Mouse (Mus musculus) 3T3-L1 (cell line): ENCODE data around the gene Epha7.

Source experiments
- DNase-seq: peaks from one replicate; pipeline ENCODE4 v3.0.0-alpha.2; 2015; ENCODE audit warnings: low read depth, low spot score

Gene Epha7

GRCm38 (mm10) chr4:28899783-28900182, 86.9 kb downstream of the Epha7 start:
- no peak for DNase-seq

GRCm38 (mm10) chr4:28901496-28901895, 88.6 kb downstream of the Epha7 start:
- DNase-seq, result no peak

GRCm38 (mm10) chr4:28902004-28902704, 89.2 kb downstream of the Epha7 start:
- DNase-seq, result no peak

- no peak for DNase-seq
These were observed 94.1 kb downstream of the Epha7 start for GRCm38 (mm10) chr4:28906985-28907384.

- DNase-seq, result no peak
These were observed 97.2 kb downstream of the Epha7 start for GRCm38 (mm10) chr4:28910127-28910526.

GRCm38 (mm10) chr4:28912028-28912427, 99.1 kb downstream of the Epha7 start:
- no peak for DNase-seq

GRCm38 (mm10) chr4:28913613-28914012, 100.7 kb downstream of the Epha7 start:
- DNase-seq, result no peak

- no peak for DNase-seq
These were observed 107.7 kb downstream of the Epha7 start for GRCm38 (mm10) chr4:28920645-28921044.

GRCm38 (mm10) chr4:28926072-28926471, 113.1 kb downstream of the Epha7 start:
- DNase-seq, result no peak

- no peak for DNase-seq
These were observed 120.5 kb downstream of the Epha7 start for GRCm38 (mm10) chr4:28933431-28933830.

GRCm38 (mm10) chr4:28934802-28935201, 121.9 kb downstream of the Epha7 start:
- no peak for DNase-seq

- DNase-seq, result no peak
These were observed 122.6 kb downstream of the Epha7 start for GRCm38 (mm10) chr4:28935567-28935966.

- DNase-seq, result no peak
These were observed 127.8 kb downstream of the Epha7 start for GRCm38 (mm10) chr4:28940710-28941109.

GRCm38 (mm10) chr4:28944237-28944636, 131.3 kb downstream of the Epha7 start:
- DNase-seq, result no peak

- DNase-seq, result no peak
These were observed 148.1 kb downstream of the Epha7 start for GRCm38 (mm10) chr4:28960889-28961560.

- DNase-seq, result no peak
These were observed 154.8 kb downstream of the Epha7 start for GRCm38 (mm10) chr4:28967584-28968315.

GRCm38 (mm10) chr4:28998462-28999286, 185.7 kb downstream of the Epha7 start:
- DNase-seq, result no peak

- DNase-seq, result no peak
These were observed 186.3 kb downstream of the Epha7 start for GRCm38 (mm10) chr4:28999287-28999595.

- DNase-seq, result no peak
These were observed 197.4 kb downstream of the Epha7 start for GRCm38 (mm10) chr4:29010333-29010732.
